Mouse (Mus musculus): Measurements from ENCODE around the gene Crk. TPM values are rescaled to one million over a fixed set of nuclear protein-coding genes. Genes with fewer than 3 reads are reported as not detected.

Crk gene
- polyA plus RNA-seq (2015; fragmentation: Illumina TruSeq; extraction: RNeasy Lipid Tissue Mini Kit (QIAGEN cat#74804); ENCODE audit: insufficient read depth, low replicate concordance): 99.9 TPM

DNA sequence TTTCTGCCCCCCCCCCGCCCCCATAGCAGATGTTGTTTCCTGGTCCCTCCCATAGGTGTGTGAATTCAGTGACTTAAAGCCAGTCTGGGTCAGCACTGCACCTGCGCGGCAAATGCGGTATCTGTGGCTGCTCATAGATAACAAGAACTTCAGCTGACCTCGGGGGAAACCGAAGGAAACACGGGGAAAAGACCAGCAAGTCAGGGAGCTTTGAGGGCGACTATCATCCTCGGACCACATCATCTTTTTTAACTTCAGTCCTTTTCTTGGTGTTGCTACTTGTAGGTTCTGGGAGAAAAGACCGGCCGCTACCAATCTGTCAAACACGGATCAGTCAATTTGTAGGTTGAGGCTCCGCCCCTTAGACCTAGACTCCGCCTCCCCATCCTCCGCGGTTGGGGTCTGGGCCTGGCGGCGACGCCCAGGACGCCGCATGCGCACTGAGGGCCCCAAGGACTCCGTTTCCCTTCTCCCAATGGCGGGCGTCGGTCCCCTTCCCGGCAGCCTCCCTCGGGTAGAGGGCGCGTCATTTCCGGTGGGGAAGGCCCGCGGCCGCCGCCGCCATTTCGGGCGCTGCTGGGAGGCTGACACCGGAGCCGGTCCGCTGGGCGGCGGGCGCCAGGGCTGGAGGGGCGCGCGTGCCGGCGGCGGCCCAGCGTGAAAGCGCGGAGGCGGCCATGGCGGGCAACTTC, at the start of gene Crk:
Crk (plus strand) TSS at position 513 of the 692 bp plus-strand sequence.

DNA sequence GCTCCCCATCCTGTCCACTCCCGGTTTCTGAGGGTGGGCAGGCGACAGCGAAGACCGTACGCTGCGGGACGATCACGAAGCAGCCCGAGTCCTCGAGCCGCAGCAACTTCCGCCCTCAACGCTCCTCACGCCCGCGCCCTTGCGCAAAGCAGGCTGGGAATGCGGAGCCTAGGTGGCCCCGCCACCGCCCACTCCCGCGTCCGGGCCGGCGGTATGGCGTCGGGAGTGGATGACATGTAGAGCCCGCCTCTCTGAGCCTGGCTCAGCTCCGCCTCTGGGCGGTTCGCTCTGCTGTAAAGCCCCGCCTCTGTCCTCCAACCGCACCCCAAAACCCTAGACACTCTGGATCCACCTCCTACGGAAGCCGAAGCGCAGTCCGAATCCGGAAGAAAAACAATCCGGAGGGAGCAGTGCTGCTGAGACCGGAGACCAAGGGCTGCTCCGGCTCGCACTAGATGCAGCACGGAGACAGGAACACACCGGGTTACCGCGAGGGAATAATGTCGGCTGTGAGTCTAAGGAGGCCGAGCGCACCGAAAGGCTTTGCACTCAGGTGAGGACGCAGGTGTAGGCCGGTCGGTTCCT, 48.3 kb upstream of the Crk start, which contains the start of gene Inpp5k:
Inpp5k (plus strand) TSS at position 344 of the 585 bp plus-strand sequence.

DNA sequence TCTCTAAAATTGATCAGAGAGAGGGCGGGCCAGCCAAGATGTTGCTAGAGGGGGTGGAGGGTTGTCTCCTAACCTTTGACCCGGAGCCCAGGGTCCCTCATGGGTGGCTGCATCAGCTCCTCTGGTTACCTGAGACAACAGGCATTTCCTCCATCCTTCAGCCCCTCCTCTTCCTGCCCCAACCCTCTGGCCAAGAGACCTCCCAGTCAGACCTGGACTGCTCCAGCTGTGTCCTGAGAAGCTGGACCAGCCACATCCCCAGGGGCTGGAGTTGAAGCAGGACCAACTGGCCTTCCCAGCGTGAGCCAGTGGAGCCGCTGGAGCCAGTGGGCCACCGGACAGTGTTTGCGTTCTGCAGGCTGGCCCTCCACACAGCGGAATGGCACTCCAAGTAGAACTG, 28.7 kb upstream of the Crk start, which contains the start of gene Myo1c:
Myo1c (plus strand) TSS at position 194 of the 400 bp plus-strand sequence.

DNA sequence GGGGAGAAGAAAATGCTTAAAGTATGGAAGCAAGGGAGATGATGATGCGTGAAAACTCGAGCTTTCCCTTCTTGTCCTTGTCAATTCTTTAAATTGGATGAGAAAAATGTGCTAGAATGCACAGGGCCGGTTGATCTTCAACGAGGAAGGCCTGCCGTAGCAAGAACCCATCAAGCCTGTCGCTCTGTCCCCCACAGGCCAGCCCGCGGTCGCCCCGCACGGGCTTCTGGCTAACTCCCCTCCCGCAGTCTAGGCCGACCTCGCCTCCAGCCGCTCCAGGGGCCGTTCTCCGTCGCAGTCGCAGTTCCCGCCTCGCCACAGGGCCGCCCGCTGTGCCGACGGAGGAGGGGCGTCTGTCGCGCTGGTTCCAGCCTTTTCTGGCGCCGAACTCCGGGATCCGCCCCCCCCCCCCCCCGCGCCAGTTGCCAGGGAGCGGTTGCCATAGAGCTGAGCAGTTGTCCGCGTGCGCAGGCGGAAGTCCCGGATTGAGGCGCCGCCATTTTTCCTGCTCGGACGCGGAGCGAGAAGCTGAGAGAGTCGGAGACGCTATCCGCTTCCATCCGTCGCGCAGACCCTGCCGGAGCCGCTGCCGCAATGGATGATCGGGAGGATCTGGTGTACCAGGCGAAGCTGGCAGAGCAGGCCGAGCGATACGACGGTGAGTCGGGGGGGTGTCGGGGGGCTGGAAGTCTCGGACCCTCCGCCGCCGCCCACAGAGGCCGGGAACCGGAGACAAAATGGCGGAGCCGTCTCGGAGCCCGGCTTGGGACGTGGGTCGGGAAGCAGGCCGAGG, 53.6 kb downstream of the Crk start, which contains the start of gene Ywhae:
Ywhae (plus strand) TSS at position 436 of the 793 bp plus-strand sequence.

Other genes with a start within 250 kb of the Crk start
- gene Serpinf2, start 239.7 kb upstream of the Crk start, polyA plus RNA-seq (2015; fragmentation: Illumina TruSeq; extraction: RNeasy Lipid Tissue Mini Kit (QIAGEN cat#74804); ENCODE audit: insufficient read depth, low replicate concordance): 0.11 TPM
- 9.7 TPM for gene Wdr81, start 224.5 kb upstream of the Crk start, polyA plus RNA-seq (2015; fragmentation: Illumina TruSeq; extraction: RNeasy Lipid Tissue Mini Kit (QIAGEN cat#74804); ENCODE audit: insufficient read depth, low replicate concordance)
- 5.4 TPM for gene Tlcd2, start 217.5 kb upstream of the Crk start, polyA plus RNA-seq (2015; fragmentation: Illumina TruSeq; extraction: RNeasy Lipid Tissue Mini Kit (QIAGEN cat#74804); ENCODE audit: insufficient read depth, low replicate concordance)
- gene Prpf8, start 192.4 kb upstream of the Crk start, polyA plus RNA-seq (2015; fragmentation: Illumina TruSeq; extraction: RNeasy Lipid Tissue Mini Kit (QIAGEN cat#74804); ENCODE audit: insufficient read depth, low replicate concordance): 119 TPM
- gene Rilp, start 169.2 kb upstream of the Crk start, polyA plus RNA-seq (2015; fragmentation: Illumina TruSeq; extraction: RNeasy Lipid Tissue Mini Kit (QIAGEN cat#74804); ENCODE audit: insufficient read depth, low replicate concordance): 1.1 TPM
- gene Scarf1, start 165.7 kb upstream of the Crk start, polyA plus RNA-seq (2015; fragmentation: Illumina TruSeq; extraction: RNeasy Lipid Tissue Mini Kit (QIAGEN cat#74804); ENCODE audit: insufficient read depth, low replicate concordance): 1.8 TPM
- 27.9 TPM for gene Slc43a2, start 147.6 kb upstream of the Crk start, polyA plus RNA-seq (2015; fragmentation: Illumina TruSeq; extraction: RNeasy Lipid Tissue Mini Kit (QIAGEN cat#74804); ENCODE audit: insufficient read depth, low replicate concordance)
- gene Pitpna, start 91.2 kb upstream of the Crk start, polyA plus RNA-seq (2015; fragmentation: Illumina TruSeq; extraction: RNeasy Lipid Tissue Mini Kit (QIAGEN cat#74804); ENCODE audit: insufficient read depth, low replicate concordance): 254 TPM
- 83.1 TPM for gene Inpp5k, start 48.3 kb upstream of the Crk start, polyA plus RNA-seq (2015; fragmentation: Illumina TruSeq; extraction: RNeasy Lipid Tissue Mini Kit (QIAGEN cat#74804); ENCODE audit: insufficient read depth, low replicate concordance)
- 74.6 TPM for gene Myo1c, start 28.8 kb upstream of the Crk start, polyA plus RNA-seq (2015; fragmentation: Illumina TruSeq; extraction: RNeasy Lipid Tissue Mini Kit (QIAGEN cat#74804); ENCODE audit: insufficient read depth, low replicate concordance)
- 484 TPM for gene Ywhae, start 53.6 kb downstream of the Crk start, polyA plus RNA-seq (2015; fragmentation: Illumina TruSeq; extraction: RNeasy Lipid Tissue Mini Kit (QIAGEN cat#74804); ENCODE audit: insufficient read depth, low replicate concordance)
- gene Doc2b, start 116.8 kb downstream of the Crk start, polyA plus RNA-seq (2015; fragmentation: Illumina TruSeq; extraction: RNeasy Lipid Tissue Mini Kit (QIAGEN cat#74804); ENCODE audit: insufficient read depth, low replicate concordance): not detected